Mouse (Mus musculus): ENCODE data around the gene Aipl1. TPM values are rescaled to one million over a fixed set of nuclear protein-coding genes. Genes with fewer than 3 reads are reported as not detected.

Aipl1 gene
- polyA plus RNA-seq, 1 experiment, result 0.21 TPM

- TF ChIP-seq MYOG (IDR thresholded peaks at IDR 0.05; ENCODE audit: control insufficient read depth, extremely low read depth, insufficient read length), result no peak
- no peak for TF ChIP-seq MYOD1 (IDR thresholded peaks at IDR 0.05; ENCODE audit: control insufficient read depth, insufficient read length, low read depth)
- TF ChIP-seq CEBPB (IDR thresholded peaks at IDR 0.05; ENCODE audit: low read depth), result no peak
- TF ChIP-seq MAX (IDR thresholded peaks at IDR 0.05), result no peak
- TF ChIP-seq FOSL1 (IDR thresholded peaks at IDR 0.05; ENCODE audit: insufficient read depth, low read length, poor library complexity, severe bottlenecking), result no peak
- no peak for TF ChIP-seq CTCF (IDR thresholded peaks at IDR 0.05; ENCODE audit: control insufficient read depth, insufficient read depth, insufficient read length)
- TF ChIP-seq USF1 (IDR thresholded peaks at IDR 0.05; ENCODE audit: low read depth), result no peak
- H3K79me3 ChIP-seq (ENCODE audit: low read depth), result no peaks in the 10 kb centered on the region
- H3K36me3 ChIP-seq (ENCODE audit: control insufficient read depth, insufficient read depth), result no peaks in the 10 kb centered on the region
- H3K27me3 ChIP-seq (ENCODE audit: control insufficient read depth, insufficient read depth, insufficient read length), result peaks cover 17% of the 10 kb centered on the region
- no peaks in the 10 kb centered on the region for H3K79me2 ChIP-seq (ENCODE audit: control insufficient read depth, insufficient read depth)
- no peak overlapping the region for H3ac ChIP-seq (ENCODE audit: control insufficient read depth, insufficient read length, low read depth)
- no peak overlapping the region for H3K4me3 ChIP-seq (ENCODE audit: insufficient read depth, poor library complexity, severe bottlenecking)
Observed at GRCm38 (mm10) chr11:72066330-72066729, 29.0 kb upstream of the Aipl1 start.

- Histone ChIP-seq H3ac (ENCODE audit: control insufficient read depth, insufficient read length, low read depth) (no peak overlapping the region), H3K79me2 (ENCODE audit: control insufficient read depth, insufficient read depth) (no peaks in the 10 kb centered on the region), H3K36me3 (ENCODE audit: control insufficient read depth, insufficient read depth) (no peaks in the 10 kb centered on the region), H3K4me3 (ENCODE audit: insufficient read depth, poor library complexity, severe bottlenecking) (no peak overlapping the region), H3K79me3 (ENCODE audit: low read depth) (no peaks in the 10 kb centered on the region), H3K27me3 (ENCODE audit: control insufficient read depth, insufficient read depth, insufficient read length) (peaks cover 15% of the 10 kb centered on the region)
- TF ChIP-seq MYOG (IDR thresholded peaks at IDR 0.05; ENCODE audit: control insufficient read depth, extremely low read depth, insufficient read length) (no peak), CEBPB (IDR thresholded peaks at IDR 0.05; ENCODE audit: low read depth) (no peak)
Observed at GRCm38 (mm10) chr11:72065103-72065502, 27.8 kb upstream of the Aipl1 start.

GRCm38 (mm10) chr11:72064414-72064813 is 27.1 kb upstream of the Aipl1 start:
- Histone ChIP-seq H3K36me3 (ENCODE audit: control insufficient read depth, insufficient read depth) (no peaks in the 10 kb centered on the region), H3K4me3 (ENCODE audit: insufficient read depth, poor library complexity, severe bottlenecking) (no peak overlapping the region), H3ac (ENCODE audit: control insufficient read depth, insufficient read length, low read depth) (no peak overlapping the region), H3K79me3 (ENCODE audit: low read depth) (no peaks in the 10 kb centered on the region), H3K79me2 (ENCODE audit: control insufficient read depth, insufficient read depth) (no peaks in the 10 kb centered on the region), H3K27me3 (ENCODE audit: control insufficient read depth, insufficient read depth, insufficient read length) (peaks cover 15% of the 10 kb centered on the region)
- no peak for TF ChIP-seq USF1 (IDR thresholded peaks at IDR 0.05; ENCODE audit: low read depth)
- no peak for TF ChIP-seq CEBPB (IDR thresholded peaks at IDR 0.05; ENCODE audit: low read depth)
- no peak for TF ChIP-seq FOSL1 (IDR thresholded peaks at IDR 0.05; ENCODE audit: insufficient read depth, low read length, poor library complexity, severe bottlenecking)
- TF ChIP-seq MAX (IDR thresholded peaks at IDR 0.05), result no peak
- no peak for TF ChIP-seq MYOD1 (IDR thresholded peaks at IDR 0.05; ENCODE audit: control insufficient read depth, insufficient read length, low read depth)
- TF ChIP-seq CTCF (IDR thresholded peaks at IDR 0.05; ENCODE audit: control insufficient read depth, insufficient read depth, insufficient read length), result no peak
- no peak for TF ChIP-seq MYOG (IDR thresholded peaks at IDR 0.05; ENCODE audit: control insufficient read depth, extremely low read depth, insufficient read length)

- H3K4me3 ChIP-seq (ENCODE audit: insufficient read depth, poor library complexity, severe bottlenecking), result no peak overlapping the region
- no peaks in the 10 kb centered on the region for H3K36me3 ChIP-seq (ENCODE audit: control insufficient read depth, insufficient read depth)
- TF ChIP-seq FOSL1 (IDR thresholded peaks at IDR 0.05; ENCODE audit: insufficient read depth, low read length, poor library complexity, severe bottlenecking), result no peak
- TF ChIP-seq MYOG (IDR thresholded peaks at IDR 0.05; ENCODE audit: control insufficient read depth, extremely low read depth, insufficient read length), result no peak
- TF ChIP-seq CEBPB (IDR thresholded peaks at IDR 0.05; ENCODE audit: low read depth), result no peak
- no peak for TF ChIP-seq MAX (IDR thresholded peaks at IDR 0.05)
- no peak for TF ChIP-seq USF1 (IDR thresholded peaks at IDR 0.05; ENCODE audit: low read depth)
- no peak for TF ChIP-seq CTCF (IDR thresholded peaks at IDR 0.05; ENCODE audit: control insufficient read depth, insufficient read depth, insufficient read length)
- TF ChIP-seq MYOD1 (IDR thresholded peaks at IDR 0.05; ENCODE audit: control insufficient read depth, insufficient read length, low read depth), result no peak
- no peaks in the 10 kb centered on the region for H3K79me3 ChIP-seq (ENCODE audit: low read depth)
- H3K27me3 ChIP-seq (ENCODE audit: control insufficient read depth, insufficient read depth, insufficient read length), result peaks cover 15% of the 10 kb centered on the region
- H3K79me2 ChIP-seq (ENCODE audit: control insufficient read depth, insufficient read depth), result no peaks in the 10 kb centered on the region
- H3ac ChIP-seq (ENCODE audit: control insufficient read depth, insufficient read length, low read depth), result no peak overlapping the region
Observed at GRCm38 (mm10) chr11:72061093-72061620, 23.8 kb upstream of the Aipl1 start.

GRCm38 (mm10) chr11:72060416-72060815 is 23.1 kb upstream of the Aipl1 start:
- Histone ChIP-seq H3ac (ENCODE audit: control insufficient read depth, insufficient read length, low read depth) (no peak overlapping the region), H3K4me3 (ENCODE audit: insufficient read depth, poor library complexity, severe bottlenecking) (no peak overlapping the region), H3K79me2 (ENCODE audit: control insufficient read depth, insufficient read depth) (no peaks in the 10 kb centered on the region), H3K79me3 (ENCODE audit: low read depth) (no peaks in the 10 kb centered on the region), H3K36me3 (ENCODE audit: control insufficient read depth, insufficient read depth) (no peaks in the 10 kb centered on the region), H3K27me3 (ENCODE audit: control insufficient read depth, insufficient read depth, insufficient read length) (peaks cover 14% of the 10 kb centered on the region)
- TF ChIP-seq MYOD1 (IDR thresholded peaks at IDR 0.05; ENCODE audit: control insufficient read depth, insufficient read length, low read depth) (no peak), CEBPB (IDR thresholded peaks at IDR 0.05; ENCODE audit: low read depth) (no peak), USF1 (IDR thresholded peaks at IDR 0.05; ENCODE audit: low read depth) (no peak), CTCF (IDR thresholded peaks at IDR 0.05; ENCODE audit: control insufficient read depth, insufficient read depth, insufficient read length) (no peak), MAX (IDR thresholded peaks at IDR 0.05) (no peak), FOSL1 (IDR thresholded peaks at IDR 0.05; ENCODE audit: insufficient read depth, low read length, poor library complexity, severe bottlenecking) (no peak), MYOG (IDR thresholded peaks at IDR 0.05; ENCODE audit: control insufficient read depth, extremely low read depth, insufficient read length) (no peak)

- Histone ChIP-seq H3K36me3 (ENCODE audit: control insufficient read depth, insufficient read depth) (no peaks in the 10 kb centered on the region), H3K79me3 (ENCODE audit: low read depth) (no peaks in the 10 kb centered on the region), H3K4me3 (ENCODE audit: insufficient read depth, poor library complexity, severe bottlenecking) (no peak overlapping the region), H3K27me3 (ENCODE audit: control insufficient read depth, insufficient read depth, insufficient read length) (peaks cover 10% of the 10 kb centered on the region), H3K79me2 (ENCODE audit: control insufficient read depth, insufficient read depth) (no peaks in the 10 kb centered on the region), H3ac (ENCODE audit: control insufficient read depth, insufficient read length, low read depth) (no peak overlapping the region)
- TF ChIP-seq USF1 (IDR thresholded peaks at IDR 0.05; ENCODE audit: low read depth), result no peak
- TF ChIP-seq MYOD1 (IDR thresholded peaks at IDR 0.05; ENCODE audit: control insufficient read depth, insufficient read length, low read depth), result no peak
- no peak for TF ChIP-seq CTCF (IDR thresholded peaks at IDR 0.05; ENCODE audit: control insufficient read depth, insufficient read depth, insufficient read length)
Observed at GRCm38 (mm10) chr11:72057166-72057565, 19.9 kb upstream of the Aipl1 start.
